Mouse (Mus musculus) lung, postnatal 0 days (tissue): ENCODE data around the gene Rpusd3.

Experiments used
- CTCF ChIP-seq: IDR thresholded peaks from 2 replicates; pipeline ENCODE4 v1.5.1; 2016; ENCODE audit warnings: antibody characterized with exemption, mild to moderate bottlenecking
- EP300 ChIP-seq: IDR thresholded peaks from 2 replicates; pipeline ENCODE4 v1.6.1; 2016; ENCODE audit warnings: antibody characterized with exemption, mild to moderate bottlenecking, control low read depth

DNA sequence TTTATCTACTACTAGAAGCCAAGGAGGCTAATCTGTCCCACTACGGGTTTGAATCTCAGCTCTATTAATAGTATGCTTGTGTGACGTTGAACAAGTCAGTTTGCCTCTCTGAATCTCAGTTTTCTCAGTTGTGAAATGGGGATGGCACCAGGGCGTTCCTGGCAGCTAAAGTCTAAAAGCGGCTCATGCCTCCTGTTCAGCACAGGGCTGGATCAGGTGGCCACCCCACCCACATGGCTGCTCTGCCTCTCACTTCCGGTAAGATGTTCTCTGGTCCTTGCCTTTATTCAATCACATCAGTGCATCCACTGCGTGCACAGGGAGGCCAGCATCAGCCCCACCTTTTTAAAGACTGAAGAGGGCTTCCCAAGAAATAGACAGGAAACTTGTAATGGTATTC is 13.7 kb downstream of the Rpusd3 start:
- TF ChIP-seq CTCF (no peak), EP300 (no peak)
